Mouse (Mus musculus): ENCODE results near the gene Ttc26.

DNA sequence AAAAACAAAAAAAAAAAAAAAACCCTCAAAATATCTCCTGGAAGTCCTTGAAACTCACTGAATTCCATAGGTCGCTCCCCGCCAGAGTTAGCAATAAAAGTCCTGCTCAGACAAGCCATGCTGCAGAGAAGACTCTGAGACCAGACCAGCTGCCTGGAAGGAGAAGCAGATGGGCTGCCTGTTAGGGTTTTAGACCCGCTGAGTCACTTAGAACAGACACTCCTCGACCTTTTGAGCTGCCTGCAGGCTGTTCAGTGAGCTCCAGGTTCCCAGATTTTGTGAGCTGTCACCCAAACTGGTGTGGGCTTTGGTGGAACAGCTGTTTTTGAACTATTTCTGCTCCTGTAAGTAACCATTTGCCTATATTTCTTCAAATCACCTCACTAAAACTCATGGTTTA is 17.9 kb upstream of the Ttc26 start:
- no peak for TF ChIP-seq GATA1 (IDR thresholded peaks at IDR 0.05; ENCODE audit: borderline replicate concordance, low read length)
- TF ChIP-seq FLI1 (IDR thresholded peaks at IDR 0.05; ENCODE audit: low read length), result no peak

All from megakaryocyte, embryonic 14.5 days (primary cell).